Mouse (Mus musculus) fibroblast of lung, adult 2 months (primary cell): ENCODE measurements around the gene Sft2d1.
"Not testable (repeated sequence)": the region's sequence is repeated elsewhere in the genome, so short reads cannot be mapped to it uniquely, and the experiment has no call there.

Source experiments
- DNase-seq: peaks from one replicate; pipeline ENCODE4 v3.0.0-alpha.2; 2011; ENCODE audit warnings: low read depth

The Sft2d1 gene

DNA sequence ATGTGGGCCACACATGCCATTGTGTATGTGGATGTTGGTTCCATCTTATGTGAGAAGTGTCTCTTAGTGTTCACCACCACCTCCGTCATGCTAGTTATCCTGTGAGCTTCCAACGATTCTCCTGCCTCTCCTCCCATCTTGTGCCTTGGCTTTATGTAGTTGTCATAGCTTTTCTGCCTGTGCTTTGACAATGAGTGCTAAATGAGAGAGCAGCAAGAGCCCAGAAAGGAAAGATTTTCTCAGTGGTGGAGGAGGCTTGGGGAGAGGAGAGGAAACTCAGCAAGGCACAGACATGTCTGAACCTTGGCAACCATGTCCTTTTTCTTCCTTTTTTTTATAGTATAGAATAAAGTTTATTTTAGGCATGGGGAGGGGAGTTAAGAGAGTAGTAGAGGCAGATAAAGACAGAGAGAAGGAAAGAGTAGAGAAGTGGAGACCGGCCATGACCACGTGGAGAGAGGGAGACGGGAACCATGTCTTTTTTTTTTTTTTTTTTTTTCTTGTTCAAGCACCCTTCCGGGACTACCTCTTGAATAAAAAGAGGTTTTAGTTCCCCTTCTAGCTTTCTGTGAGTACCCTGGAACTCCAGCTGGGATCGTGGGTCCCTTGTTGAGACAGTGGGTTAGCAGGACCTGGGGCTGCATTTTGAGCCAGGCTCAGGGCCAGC is 8.0 kb upstream of the Sft2d1 start:
- DNase-seq, result no peak

DNA sequence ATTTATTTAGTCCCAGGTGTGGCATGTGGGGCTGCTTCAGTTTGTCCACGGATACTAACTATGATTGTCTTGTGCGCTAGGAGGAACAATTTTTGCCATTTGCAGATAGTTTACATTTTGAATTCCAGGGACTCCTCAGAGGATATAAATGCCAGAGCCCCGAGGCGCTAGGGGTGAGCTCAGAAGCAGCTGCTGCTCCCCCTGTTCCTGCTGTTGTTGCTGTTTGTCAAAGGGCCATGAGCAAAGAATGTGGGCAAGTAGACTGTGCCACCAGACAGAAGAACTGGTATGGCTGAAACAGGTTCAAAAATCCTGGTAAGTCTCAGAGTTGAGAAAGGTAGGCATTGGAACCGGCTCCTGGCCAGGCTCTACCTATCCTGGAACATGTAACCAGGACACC is 7.2 kb upstream of the Sft2d1 start:
- DNase-seq, result no peak

DNA sequence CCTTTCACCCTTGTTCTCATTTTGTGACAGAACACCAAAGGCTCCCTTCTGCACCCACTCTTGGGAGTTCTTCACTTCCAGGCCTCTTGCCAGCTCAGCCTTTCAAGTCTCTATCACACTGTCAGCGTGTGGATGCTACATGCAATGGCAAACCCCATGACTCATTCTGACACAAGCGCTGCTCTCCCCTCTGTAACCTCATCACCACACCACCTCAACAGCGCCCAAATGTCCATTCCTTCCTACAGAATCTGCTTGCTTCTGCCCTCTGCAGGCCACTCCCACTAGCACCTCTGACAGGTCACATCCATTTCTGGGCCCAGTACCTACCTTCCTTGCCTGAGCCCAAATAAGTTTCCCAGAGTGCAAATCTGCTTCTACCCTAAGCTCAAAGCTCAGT is 5.1 kb upstream of the Sft2d1 start:
- no peak for DNase-seq

DNA sequence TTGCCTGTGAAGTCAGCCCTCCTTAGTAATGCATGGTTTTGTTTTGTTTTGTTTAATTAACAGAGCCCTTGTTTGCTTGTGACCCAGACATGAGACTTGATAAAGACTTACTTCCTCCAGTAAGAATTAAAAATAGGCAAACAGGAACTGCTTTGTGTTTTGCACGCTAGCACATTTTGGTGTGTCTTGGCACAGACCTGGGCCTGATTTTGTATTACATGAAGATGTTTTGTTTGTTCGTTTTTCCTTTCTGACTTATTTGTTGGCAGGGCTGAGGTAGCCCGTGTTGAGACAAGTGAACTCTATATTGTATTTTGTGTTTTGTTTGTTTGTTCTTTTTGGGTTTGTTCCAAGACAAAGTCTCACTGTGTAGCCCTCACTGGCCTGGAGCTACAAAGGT is 849 bp downstream of the Sft2d1 start:
- DNase-seq, result no peak

GRCm38 (mm10) chr17:8313976-8314375 is 3.1 kb downstream of the Sft2d1 start:
- DNase-seq, result no peak

DNA sequence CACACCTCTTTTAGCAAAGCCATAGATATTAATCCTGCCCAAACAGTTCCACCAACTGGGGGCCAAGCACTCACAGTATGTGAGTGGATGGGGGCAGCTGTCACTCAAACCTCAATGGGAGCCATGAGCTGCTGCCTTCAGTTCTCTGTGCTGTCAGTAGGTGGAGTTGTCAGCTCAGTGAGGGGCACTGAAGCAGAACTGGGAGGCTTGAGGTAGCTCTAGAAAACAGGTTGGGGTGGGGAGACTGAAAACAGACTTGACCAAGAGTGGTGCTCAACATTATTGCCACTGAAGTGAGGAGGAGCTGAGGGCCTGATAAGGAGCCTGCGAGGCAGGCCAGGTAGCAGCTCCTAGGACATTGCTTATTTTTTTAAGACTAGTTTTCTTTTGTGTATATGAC is 5.3 kb downstream of the Sft2d1 start:
- DNase-seq, result no peak

- not testable (repeated sequence) for DNase-seq
These were observed 16.0 kb downstream of the Sft2d1 start for GRCm38 (mm10) chr17:8326877-8327276.

DNA sequence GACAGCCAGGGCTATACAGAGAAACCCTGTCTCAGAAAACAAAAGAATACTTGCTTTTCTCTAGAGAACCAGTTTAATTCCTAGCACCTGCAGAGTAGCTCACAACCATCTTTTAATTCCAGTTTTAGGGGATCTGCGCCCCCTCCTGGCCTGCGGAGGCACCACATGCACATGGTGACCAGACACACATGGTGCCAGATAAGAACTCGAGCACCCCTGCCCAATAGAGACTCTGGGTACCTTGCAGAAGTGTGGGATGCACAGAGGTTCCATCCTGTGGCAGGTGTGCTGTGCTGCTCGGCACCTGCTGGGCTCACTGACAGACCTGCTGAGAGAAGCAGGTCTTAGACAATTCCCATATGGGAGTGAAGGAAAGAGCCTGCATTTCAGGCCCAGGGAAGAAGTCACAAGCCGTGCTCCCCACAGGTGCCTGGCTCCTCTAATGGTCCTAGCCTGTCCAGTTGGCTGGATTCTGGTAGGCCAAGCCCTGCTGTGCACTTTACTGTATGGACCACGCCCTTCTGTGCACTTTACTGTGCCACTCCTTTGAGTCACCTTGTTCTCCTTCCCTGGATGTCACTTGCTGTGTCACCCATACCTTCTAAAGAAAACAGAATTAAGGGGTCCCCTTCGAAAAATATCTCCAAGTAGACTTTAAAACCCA is 17.7 kb downstream of the Sft2d1 start:
- no peak for DNase-seq

GRCm38 (mm10) chr17:8330602-8331001 is 19.7 kb downstream of the Sft2d1 start:
- no peak for DNase-seq

DNA sequence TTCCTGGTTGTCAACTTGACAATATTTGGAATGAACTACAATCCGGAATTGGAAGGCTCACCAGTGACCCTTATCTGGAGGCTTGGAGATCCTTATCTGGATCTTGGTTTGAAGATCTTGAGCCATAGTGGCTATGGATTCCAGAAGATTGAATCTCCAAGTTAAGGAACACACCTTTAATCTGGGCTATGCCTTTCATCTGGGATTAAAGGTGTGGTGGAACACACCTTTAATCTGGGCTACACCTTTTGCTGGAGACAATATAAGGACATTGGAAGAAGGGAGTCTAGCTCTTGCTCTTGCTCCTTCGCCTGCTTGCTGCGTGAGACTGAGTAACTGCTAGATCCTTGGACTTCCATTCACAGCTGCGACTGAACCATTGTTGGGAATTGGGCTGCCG is 26.3 kb downstream of the Sft2d1 start, which contains the start of gene Prr18:
TSS of gene Prr18 (plus strand) at position 301 of the 400 bp plus-strand sequence.
- not testable (repeated sequence) for DNase-seq

GRCm38 (mm10) chr17:8339666-8340374 is 28.9 kb downstream of the Sft2d1 start:
- no peak for DNase-seq

- no peak for DNase-seq
These were observed 29.8 kb downstream of the Sft2d1 start for GRCm38 (mm10) chr17:8340407-8341359.

GRCm38 (mm10) chr17:8341360-8341963 is 30.6 kb downstream of the Sft2d1 start:
- no peak for DNase-seq

DNA sequence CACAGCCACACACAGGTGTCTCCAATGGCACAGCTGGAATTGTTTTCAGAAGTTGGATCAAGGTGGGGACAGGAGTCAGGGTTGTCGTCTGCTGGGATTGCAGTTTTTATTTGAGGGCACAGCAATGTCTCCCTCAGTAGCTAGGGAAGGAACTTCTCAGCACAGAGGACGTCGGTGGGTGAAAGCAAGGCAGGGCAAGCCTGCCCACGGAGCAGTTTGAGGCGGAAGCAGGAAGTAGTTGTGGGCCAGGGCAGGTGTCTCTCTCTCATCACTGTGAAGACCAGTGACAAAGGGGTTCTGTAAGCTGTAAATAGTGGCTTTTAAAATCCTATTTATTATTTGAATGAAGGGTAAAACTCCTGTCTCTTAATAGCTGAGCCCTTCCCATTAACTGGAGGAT is 31.8 kb downstream of the Sft2d1 start:
- no peak for DNase-seq

- no peak for DNase-seq
These were observed 32.5 kb downstream of the Sft2d1 start for GRCm38 (mm10) chr17:8343416-8343815.

DNA sequence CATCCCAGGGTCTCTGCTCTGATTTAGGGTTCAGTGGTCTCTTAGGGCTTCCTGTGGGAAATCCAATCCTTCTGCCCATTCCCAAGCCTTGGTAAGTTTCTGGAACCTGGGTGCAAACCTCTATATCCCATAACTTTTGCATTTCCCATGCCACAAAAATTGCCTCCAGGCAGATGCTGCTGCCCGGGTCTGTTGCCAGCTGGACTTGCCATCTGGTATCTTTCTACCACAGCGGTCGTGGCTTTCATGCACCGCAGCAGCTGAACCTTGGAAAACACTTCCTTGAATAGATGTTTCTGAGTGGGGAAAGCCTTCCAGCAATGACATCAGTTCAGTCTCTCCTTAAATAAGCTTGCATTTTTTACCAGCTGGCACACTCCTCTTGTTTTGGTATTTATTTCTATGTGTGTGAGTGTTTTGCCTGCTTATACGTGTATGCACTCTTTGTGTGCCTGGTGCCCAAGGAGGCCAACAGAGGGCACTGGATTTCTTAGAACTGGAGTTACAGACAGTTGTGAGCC is 36.9 kb downstream of the Sft2d1 start:
- no peak for DNase-seq

DNA sequence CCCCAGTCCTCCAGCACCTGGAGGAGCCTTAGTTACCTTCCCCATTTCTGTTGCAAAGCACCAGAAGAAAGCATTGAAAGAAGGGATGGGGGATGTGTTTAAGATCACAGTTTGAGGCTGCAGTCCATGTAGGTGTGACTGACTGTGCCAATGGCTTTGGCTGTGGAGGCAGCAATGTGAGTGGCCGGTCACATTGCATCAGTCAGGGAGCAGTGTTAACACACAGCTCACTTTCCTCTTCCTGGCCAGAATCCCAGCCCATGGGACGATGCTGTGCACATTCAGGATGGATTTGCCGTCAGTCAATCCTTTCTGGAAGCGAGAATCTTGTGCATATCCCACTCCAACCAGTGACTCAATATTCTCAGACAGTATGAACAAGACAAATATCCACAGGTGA is 38.0 kb downstream of the Sft2d1 start:
- DNase-seq, result no peak

GRCm38 (mm10) chr17:8351088-8351487 is 40.2 kb downstream of the Sft2d1 start:
- no peak for DNase-seq

DNA sequence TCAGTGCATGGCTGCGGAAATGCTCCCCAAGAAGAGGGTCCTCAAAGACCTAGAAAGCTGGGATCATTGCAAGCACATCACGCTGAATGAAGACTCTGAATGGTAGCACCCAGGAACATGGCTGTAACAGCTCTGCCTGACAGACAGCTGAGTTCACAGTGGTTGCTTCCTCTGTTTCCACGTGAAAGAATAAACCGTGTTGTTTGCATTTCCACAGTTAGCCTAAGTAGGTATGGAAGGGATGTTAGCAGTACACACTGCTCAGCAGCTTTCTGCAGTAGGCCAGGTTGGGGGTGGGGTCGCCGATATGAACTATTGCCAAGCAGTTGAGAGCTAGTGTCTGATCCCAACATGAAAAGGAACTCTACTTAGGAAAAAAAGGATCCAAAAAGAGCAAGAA is 44.8 kb downstream of the Sft2d1 start, which contains the start of gene T2:
TSS of gene T2 (plus strand) at position 301 of the 400 bp plus-strand sequence.
- no peak for DNase-seq

- DNase-seq, result no peak
These were observed 46.6 kb downstream of the Sft2d1 start for GRCm38 (mm10) chr17:8357498-8357897.

DNA sequence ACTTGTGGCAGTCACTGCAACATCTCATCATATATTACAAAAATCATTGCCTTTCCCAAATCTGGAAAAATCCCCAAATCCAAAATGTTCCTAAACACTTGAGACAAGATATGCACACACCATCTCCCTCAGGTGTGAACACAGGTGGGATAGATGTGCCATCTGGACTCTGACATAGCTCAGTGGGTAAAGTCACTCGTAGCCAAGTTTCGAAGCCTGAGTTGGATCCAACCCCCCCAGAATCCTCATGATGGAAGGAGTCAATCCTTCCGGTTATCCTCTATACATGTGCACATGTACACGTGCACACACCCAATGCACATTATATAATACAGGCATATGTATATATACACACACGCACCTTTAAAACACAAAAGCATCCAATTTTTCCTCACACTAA is 50.0 kb downstream of the Sft2d1 start:
- no peak for DNase-seq
